Mouse (Mus musculus): ENCODE results near the gene Rbfox1. TPM values are rescaled to one million over a fixed set of nuclear protein-coding genes. Genes with fewer than 3 reads are reported as not detected.

Gene Rbfox1
- polyA plus RNA-seq, 1 experiment from 2014 or later = 3.1 TPM

DNA sequence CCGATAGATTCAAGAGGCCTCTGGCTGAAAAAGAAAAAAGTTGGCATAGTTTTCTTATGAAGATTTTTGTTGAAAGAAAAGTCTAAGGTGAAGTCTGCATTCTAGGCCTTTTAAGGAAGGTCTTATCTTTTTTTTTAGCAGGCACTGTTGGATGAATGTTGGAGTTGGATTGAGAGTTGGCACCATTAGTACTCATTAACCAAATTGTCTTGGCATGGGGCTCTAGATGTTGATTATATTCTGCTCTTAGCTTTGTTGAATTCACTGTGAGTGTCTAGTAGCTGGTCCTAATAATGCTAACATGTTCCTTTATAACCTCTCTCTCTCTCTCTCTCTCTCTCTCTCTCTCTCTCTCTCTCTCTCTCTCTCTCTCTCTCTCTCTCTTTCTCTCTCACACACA lies 731.4 kb downstream of the Rbfox1 start:
- H3K36me3 ChIP-seq (ENCODE audit: control insufficient read depth, insufficient read depth, low read length) = no peaks in the 10 kb centered on the region
- ATAC-seq (replicated peaks; ENCODE audit: insufficient number of reproducible peaks, low FRiP score, low TSS enrichment) = no peak
- no peak overlapping the region for H3K9ac ChIP-seq (ENCODE audit: low read depth, low read length)
- 86% methylated on average over 1 of the region's 1 CpGs for WGBS (ENCODE audit: insufficient replicate concordance)
- no peaks in the 10 kb centered on the region for H3K27me3 ChIP-seq (ENCODE audit: control insufficient read depth, insufficient read depth, low read length)
- H3K4me2 ChIP-seq = no peak overlapping the region
- no peak overlapping the region for H3K27ac ChIP-seq (ENCODE audit: low read depth, low read length)
- H3K4me3 ChIP-seq (ENCODE audit: low read depth, low read length) = no peak overlapping the region
- no peaks in the 10 kb centered on the region for H3K9me3 ChIP-seq (replicated peaks; ENCODE audit: control insufficient read depth, low read length)
- no peaks in the 10 kb centered on the region for H3K4me1 ChIP-seq (ENCODE audit: control insufficient read depth, insufficient read depth, low read length)

DNA sequence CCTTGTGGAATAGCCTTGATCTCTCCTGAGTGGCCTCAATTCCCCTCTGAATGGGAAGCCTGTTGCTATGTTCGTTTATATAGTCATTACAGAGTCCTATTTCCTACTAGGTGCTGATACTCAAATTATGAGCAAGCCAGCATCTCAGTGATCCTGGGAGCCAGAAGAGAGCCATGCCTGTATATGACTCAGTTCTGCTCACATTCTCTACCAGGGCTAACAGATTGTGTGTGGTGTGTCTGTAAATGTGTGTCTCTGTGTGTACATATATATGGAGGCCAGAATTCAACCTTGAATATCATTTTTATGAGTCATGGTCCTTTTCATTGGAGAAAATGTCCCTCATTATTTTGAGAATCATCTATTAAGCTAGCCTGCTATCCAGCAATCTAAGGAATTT lies 755.2 kb downstream of the Rbfox1 start:
- no peak overlapping the region for H3K4me3 ChIP-seq (ENCODE audit: low read depth, low read length)
- no peaks in the 10 kb centered on the region for H3K27me3 ChIP-seq (ENCODE audit: control insufficient read depth, insufficient read depth, low read length)
- no peak overlapping the region for H3K9ac ChIP-seq (ENCODE audit: low read depth, low read length)
- H3K27ac ChIP-seq (ENCODE audit: low read depth, low read length) = no peak overlapping the region
- 48% methylated on average over 1 of the region's 1 CpGs for WGBS (ENCODE audit: insufficient replicate concordance)
- no peaks in the 10 kb centered on the region for H3K9me3 ChIP-seq (replicated peaks; ENCODE audit: control insufficient read depth, low read length)
- no peaks in the 10 kb centered on the region for H3K4me1 ChIP-seq (ENCODE audit: control insufficient read depth, insufficient read depth, low read length)
- ATAC-seq (replicated peaks; ENCODE audit: insufficient number of reproducible peaks, low FRiP score, low TSS enrichment) = no peak
- no peaks in the 10 kb centered on the region for H3K36me3 ChIP-seq (ENCODE audit: control insufficient read depth, insufficient read depth, low read length)
- H3K4me2 ChIP-seq = no peak overlapping the region

DNA sequence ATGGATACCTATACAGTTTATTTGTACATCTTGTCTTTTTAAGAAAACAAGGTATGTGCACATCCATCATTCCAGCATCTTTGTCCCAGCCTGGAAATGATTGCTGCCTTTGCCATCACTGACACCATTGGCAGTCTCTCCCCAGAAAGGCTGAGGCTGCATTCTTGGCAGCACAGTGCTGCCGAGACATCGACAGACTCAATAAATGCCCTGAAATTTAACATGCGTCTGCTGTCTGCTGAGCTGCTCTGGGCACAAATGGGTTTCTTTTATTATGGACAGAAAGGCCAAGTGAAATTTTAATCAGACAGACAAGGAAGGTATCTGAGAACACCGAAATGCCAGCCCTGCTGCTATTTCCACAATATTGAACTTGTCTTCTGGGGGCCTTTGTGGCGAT lies 761.8 kb downstream of the Rbfox1 start:
- H3K9me3 ChIP-seq (replicated peaks; ENCODE audit: control insufficient read depth, low read length) = no peaks in the 10 kb centered on the region
- H3K27me3 ChIP-seq (ENCODE audit: control insufficient read depth, insufficient read depth, low read length) = no peaks in the 10 kb centered on the region
- H3K4me1 ChIP-seq (ENCODE audit: control insufficient read depth, insufficient read depth, low read length) = no peaks in the 10 kb centered on the region
- no peak overlapping the region for H3K4me2 ChIP-seq
- H3K36me3 ChIP-seq (ENCODE audit: control insufficient read depth, insufficient read depth, low read length) = no peaks in the 10 kb centered on the region
- no peak overlapping the region for H3K27ac ChIP-seq (ENCODE audit: low read depth, low read length)
- H3K4me3 ChIP-seq (ENCODE audit: low read depth, low read length) = no peak overlapping the region
- no peak overlapping the region for H3K9ac ChIP-seq (ENCODE audit: low read depth, low read length)
- no peak for ATAC-seq (replicated peaks; ENCODE audit: insufficient number of reproducible peaks, low FRiP score, low TSS enrichment)
- 76% methylated on average over 5 of the region's 5 CpGs for WGBS (ENCODE audit: insufficient replicate concordance)

DNA sequence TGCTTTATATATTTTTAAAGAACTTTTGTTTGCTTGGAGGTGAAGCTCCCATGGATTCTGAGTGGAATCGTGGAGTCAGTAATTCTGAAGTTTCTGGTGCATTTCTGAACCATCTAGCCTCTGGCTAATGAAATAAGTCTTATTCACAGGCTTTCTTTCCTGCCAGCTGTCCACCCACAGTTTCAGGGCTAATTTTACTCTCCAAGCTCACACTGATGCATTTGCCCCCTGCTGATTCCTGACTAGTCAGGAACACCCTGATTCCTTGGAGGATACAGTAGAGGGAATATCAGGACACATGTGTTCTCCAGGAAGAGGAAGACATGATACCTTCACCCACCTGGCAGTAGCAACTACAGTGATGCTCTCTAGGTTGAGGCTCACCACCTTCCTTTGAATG lies 763.6 kb downstream of the Rbfox1 start:
- no peak overlapping the region for H3K27ac ChIP-seq (ENCODE audit: low read depth, low read length)
- H3K36me3 ChIP-seq (ENCODE audit: control insufficient read depth, insufficient read depth, low read length) = no peaks in the 10 kb centered on the region
- H3K9ac ChIP-seq (ENCODE audit: low read depth, low read length) = no peak overlapping the region
- no peaks in the 10 kb centered on the region for H3K27me3 ChIP-seq (ENCODE audit: control insufficient read depth, insufficient read depth, low read length)
- ATAC-seq (replicated peaks; ENCODE audit: insufficient number of reproducible peaks, low FRiP score, low TSS enrichment) = no peak
- no peak overlapping the region for H3K4me2 ChIP-seq
- H3K9me3 ChIP-seq (replicated peaks; ENCODE audit: control insufficient read depth, low read length) = no peaks in the 10 kb centered on the region
- H3K4me3 ChIP-seq (ENCODE audit: low read depth, low read length) = no peak overlapping the region
- 60% methylated on average over 1 of the region's 1 CpGs for WGBS (ENCODE audit: insufficient replicate concordance)
- H3K4me1 ChIP-seq (ENCODE audit: control insufficient read depth, insufficient read depth, low read length) = no peaks in the 10 kb centered on the region

DNA sequence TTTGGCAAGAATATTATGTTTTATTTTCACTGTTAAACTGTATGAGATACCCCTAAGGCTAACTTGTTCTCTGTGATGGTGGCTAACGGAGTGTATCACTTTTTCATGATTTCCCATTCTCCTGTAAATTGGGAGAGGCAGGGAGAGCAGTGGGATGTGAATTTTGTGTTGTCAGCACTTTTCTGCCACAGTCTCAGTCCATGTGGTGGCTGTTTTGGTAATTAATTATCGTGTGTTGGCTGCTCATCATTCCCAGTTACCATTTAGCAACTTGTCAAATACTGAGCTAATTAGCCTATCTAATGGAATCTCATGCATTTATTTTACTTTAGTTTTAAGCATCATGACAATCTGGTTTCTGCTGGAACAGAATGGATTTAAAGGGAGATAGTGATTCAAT lies 773.4 kb downstream of the Rbfox1 start:
- Histone ChIP-seq H3K27me3 (ENCODE audit: control insufficient read depth, insufficient read depth, low read length) (no peaks in the 10 kb centered on the region), H3K4me1 (ENCODE audit: control insufficient read depth, insufficient read depth, low read length) (no peaks in the 10 kb centered on the region), H3K27ac (ENCODE audit: low read depth, low read length) (no peak overlapping the region), H3K9ac (ENCODE audit: low read depth, low read length) (no peak overlapping the region), H3K9me3 (replicated peaks; ENCODE audit: control insufficient read depth, low read length) (0 out of 2 replicates have a peak, but pooled peaks cover 2% of the 10 kb centered on the region), H3K4me3 (ENCODE audit: low read depth, low read length) (no peak overlapping the region), H3K4me2 (no peak overlapping the region), H3K36me3 (ENCODE audit: control insufficient read depth, insufficient read depth, low read length) (no peaks in the 10 kb centered on the region)
- WGBS (ENCODE audit: insufficient replicate concordance) = 75% methylated on average over 2 of the region's 2 CpGs
- ATAC-seq (replicated peaks; ENCODE audit: insufficient number of reproducible peaks, low FRiP score, low TSS enrichment) = no peak

DNA sequence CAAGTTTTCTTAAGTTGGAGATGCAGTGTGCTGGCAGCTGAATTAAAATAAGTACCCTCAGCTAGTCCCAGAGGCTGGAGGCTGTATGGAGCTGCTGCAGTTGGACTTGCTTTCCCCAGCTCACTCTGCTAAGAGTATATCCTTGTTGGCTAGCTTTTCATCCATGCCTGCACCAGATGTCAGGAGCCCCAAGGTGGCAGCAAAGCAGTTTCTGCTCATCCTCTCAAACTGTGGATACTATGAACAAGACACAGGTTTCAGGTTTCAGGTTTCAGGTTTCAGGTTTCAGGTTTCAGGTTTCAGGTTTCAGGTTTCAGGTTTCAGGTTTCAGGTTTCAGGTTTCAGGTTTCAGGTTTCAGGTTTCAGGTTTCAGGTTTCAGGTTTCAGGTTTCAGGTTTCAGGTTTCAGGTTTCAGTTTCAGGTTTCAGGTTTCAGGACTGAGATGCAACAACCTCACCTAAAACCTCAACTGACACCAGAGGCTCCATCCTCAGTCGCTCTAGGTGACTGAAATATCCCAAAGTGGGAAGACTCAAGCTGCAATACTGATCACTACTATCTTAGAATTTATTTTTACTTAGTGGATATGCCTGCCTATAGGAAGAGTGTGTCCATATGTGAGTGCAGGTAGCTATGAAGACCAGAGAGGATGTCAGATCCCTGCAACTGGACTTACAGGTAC lies 801.1 kb downstream of the Rbfox1 start:
- no peak overlapping the region for H3K4me2 ChIP-seq
- no peak overlapping the region for H3K27ac ChIP-seq (ENCODE audit: low read depth, low read length)
- WGBS (ENCODE audit: insufficient replicate concordance) = 65% methylated on average over 1 of the region's 1 CpGs
- no peaks in the 10 kb centered on the region for H3K4me1 ChIP-seq (ENCODE audit: control insufficient read depth, insufficient read depth, low read length)
- ATAC-seq (replicated peaks; ENCODE audit: insufficient number of reproducible peaks, low FRiP score, low TSS enrichment) = no peak
- no peaks in the 10 kb centered on the region for H3K36me3 ChIP-seq (ENCODE audit: control insufficient read depth, insufficient read depth, low read length)
- H3K27me3 ChIP-seq (ENCODE audit: control insufficient read depth, insufficient read depth, low read length) = no peaks in the 10 kb centered on the region
- no peaks in the 10 kb centered on the region for H3K9me3 ChIP-seq (replicated peaks; ENCODE audit: control insufficient read depth, low read length)
- no peak overlapping the region for H3K4me3 ChIP-seq (ENCODE audit: low read depth, low read length)
- H3K9ac ChIP-seq (ENCODE audit: low read depth, low read length) = no peak overlapping the region

DNA sequence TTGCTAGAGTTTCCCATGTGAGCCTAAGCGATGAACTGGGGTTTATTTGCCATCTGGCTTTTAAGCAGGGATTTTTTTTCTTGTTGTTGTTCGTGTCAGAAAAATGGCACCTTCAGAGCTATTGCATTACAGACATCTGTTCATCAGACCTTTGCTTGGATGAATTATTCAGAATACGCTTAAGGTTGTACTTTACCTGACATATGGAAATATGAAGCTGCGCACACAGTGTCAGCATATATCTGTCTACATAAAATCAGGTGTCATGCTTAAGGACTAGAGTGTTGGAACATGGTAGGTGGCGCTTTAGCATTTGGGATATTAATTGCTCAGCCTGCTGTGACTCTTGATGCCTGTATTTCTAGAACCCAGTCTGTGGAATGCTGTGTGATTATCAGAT lies 819.7 kb downstream of the Rbfox1 start:
- WGBS (ENCODE audit: insufficient replicate concordance) = 81% methylated on average over 5 of the region's 5 CpGs
- Histone ChIP-seq H3K27ac (ENCODE audit: low read depth, low read length) (no peak overlapping the region), H3K9me3 (replicated peaks; ENCODE audit: control insufficient read depth, low read length) (no peaks in the 10 kb centered on the region), H3K4me2 (no peak overlapping the region), H3K4me1 (ENCODE audit: control insufficient read depth, insufficient read depth, low read length) (no peaks in the 10 kb centered on the region), H3K27me3 (ENCODE audit: control insufficient read depth, insufficient read depth, low read length) (no peaks in the 10 kb centered on the region), H3K36me3 (ENCODE audit: control insufficient read depth, insufficient read depth, low read length) (no peaks in the 10 kb centered on the region), H3K4me3 (ENCODE audit: low read depth, low read length) (no peak overlapping the region), H3K9ac (ENCODE audit: low read depth, low read length) (no peak overlapping the region)
- no peak for ATAC-seq (replicated peaks; ENCODE audit: insufficient number of reproducible peaks, low FRiP score, low TSS enrichment)

DNA sequence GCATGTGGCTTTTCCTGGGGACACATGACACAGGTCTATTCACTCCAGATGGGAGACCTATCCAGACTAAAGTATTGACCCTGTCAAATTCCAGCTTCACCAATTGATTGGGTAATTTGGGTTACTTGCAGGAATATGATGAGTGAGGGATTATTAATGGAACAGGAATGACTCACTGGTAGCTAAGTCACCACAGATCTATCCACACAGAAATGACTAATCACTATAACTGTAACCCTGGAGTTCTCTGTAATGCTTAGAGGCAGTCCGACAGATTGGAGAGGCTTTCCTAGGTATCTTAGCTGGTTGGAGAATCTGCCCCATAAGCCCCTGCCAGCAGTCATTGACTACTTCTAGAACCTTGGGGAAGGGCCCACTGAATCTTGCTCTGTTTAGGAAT lies 827.2 kb downstream of the Rbfox1 start:
- Histone ChIP-seq H3K9me3 (replicated peaks; ENCODE audit: control insufficient read depth, low read length) (no peaks in the 10 kb centered on the region), H3K9ac (ENCODE audit: low read depth, low read length) (no peak overlapping the region), H3K4me1 (ENCODE audit: control insufficient read depth, insufficient read depth, low read length) (no peaks in the 10 kb centered on the region), H3K27me3 (ENCODE audit: control insufficient read depth, insufficient read depth, low read length) (no peaks in the 10 kb centered on the region), H3K27ac (ENCODE audit: low read depth, low read length) (no peak overlapping the region), H3K4me3 (ENCODE audit: low read depth, low read length) (no peak overlapping the region), H3K4me2 (no peak overlapping the region), H3K36me3 (ENCODE audit: control insufficient read depth, insufficient read depth, low read length) (no peaks in the 10 kb centered on the region)
- WGBS (ENCODE audit: insufficient replicate concordance) = 76% methylated on average over 1 of the region's 1 CpGs
- ATAC-seq (replicated peaks; ENCODE audit: insufficient number of reproducible peaks, low FRiP score, low TSS enrichment) = no peak

DNA sequence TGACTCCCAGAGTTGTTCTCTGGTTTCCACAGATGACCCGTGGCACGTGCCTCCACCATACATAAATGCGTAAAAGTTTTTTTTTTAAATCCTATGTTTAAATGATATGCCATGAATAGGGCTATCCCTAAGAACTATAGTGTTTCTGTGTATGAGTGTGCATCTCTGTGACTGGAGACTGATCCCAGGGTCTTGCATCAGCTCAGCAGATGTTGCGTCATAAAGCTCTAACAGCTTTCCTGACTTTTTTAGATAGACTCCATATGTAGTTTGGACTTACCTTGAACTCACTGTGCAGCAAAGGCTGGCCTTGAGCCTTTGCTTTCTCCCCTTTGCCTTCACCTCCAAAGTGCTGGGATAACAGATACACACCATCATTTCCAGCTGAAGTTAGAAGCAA lies 830.1 kb downstream of the Rbfox1 start:
- 87% methylated on average over 4 of the region's 4 CpGs for WGBS (ENCODE audit: insufficient replicate concordance)
- Histone ChIP-seq H3K27me3 (ENCODE audit: control insufficient read depth, insufficient read depth, low read length) (no peaks in the 10 kb centered on the region), H3K27ac (ENCODE audit: low read depth, low read length) (no peak overlapping the region), H3K4me2 (no peak overlapping the region), H3K36me3 (ENCODE audit: control insufficient read depth, insufficient read depth, low read length) (no peaks in the 10 kb centered on the region), H3K4me3 (ENCODE audit: low read depth, low read length) (no peak overlapping the region), H3K9me3 (replicated peaks; ENCODE audit: control insufficient read depth, low read length) (no peaks in the 10 kb centered on the region), H3K4me1 (ENCODE audit: control insufficient read depth, insufficient read depth, low read length) (no peaks in the 10 kb centered on the region), H3K9ac (ENCODE audit: low read depth, low read length) (no peak overlapping the region)
- no peak for ATAC-seq (replicated peaks; ENCODE audit: insufficient number of reproducible peaks, low FRiP score, low TSS enrichment)
